Mouse (Mus musculus): Measurements from ENCODE around the gene Ccdc115.
"Not testable (repeated sequence)": the region's sequence is repeated elsewhere in the genome, so short reads cannot be mapped to it uniquely, and the experiment has no call there.

The Ccdc115 gene

DNA sequence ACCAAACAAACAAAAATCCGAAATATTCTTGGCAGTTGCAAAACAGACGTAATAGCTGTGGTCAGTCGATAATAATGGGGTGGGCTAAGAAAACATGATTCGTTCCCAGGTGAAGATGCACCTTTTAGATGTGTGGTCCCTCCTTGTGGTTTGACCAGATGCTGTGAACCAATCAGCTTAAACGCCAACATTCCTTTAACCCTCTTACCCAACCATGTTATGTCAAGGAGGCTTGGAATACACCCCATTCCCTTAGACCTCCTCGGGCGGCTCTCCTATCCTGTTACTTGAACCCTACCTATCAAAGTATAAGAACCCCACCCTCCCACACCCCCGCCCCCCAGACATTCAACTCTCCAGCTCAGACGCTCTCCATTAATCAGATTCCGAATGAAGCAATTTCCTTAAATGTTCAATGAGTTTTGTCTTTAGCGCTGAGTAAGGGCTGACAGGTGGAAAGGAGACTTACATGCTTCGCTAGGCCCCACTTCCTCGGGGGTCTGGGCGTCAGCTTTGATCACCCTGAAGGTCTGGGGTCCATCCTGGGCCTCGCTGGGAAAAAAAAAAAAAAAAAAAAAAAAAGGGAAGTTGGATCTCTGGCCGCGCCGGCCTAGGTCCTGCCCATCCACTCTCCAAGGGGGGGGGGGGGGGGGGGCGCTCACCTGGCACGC lies 956 bp downstream of the Ccdc115 start:
- no peak for DNase-seq (ENCODE audit: low read depth, low spot score)

GRCm38 (mm10) chr1:34437366-34437765 lies 2.1 kb downstream of the Ccdc115 start:
- DNase-seq (ENCODE audit: low read depth, low spot score), result not testable (repeated sequence)

DNA sequence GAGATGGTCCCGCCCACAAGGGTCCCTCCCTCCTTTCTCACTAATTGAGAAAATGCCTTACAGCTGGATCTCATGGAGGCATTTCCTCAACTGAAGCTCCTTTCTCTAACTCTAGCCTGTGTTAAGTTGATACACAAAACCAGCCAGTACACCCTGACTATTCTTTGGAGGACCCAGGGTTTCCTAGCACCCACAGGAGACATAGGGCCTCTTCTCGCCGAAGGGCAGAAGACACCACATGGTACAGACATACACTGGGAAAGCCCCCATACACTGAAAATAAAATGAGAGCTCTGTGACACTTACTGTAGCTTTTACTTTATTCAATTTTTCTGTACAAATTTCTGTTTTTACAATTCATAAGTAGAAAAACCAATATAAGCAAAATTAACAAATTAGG lies 3.1 kb downstream of the Ccdc115 start:
- no peak for DNase-seq (ENCODE audit: low read depth, low spot score)

- DNase-seq (ENCODE audit: low read depth, low spot score), result no peak
Observed at GRCm38 (mm10) chr1:34435371-34436120, 3.9 kb downstream of the Ccdc115 start.

GRCm38 (mm10) chr1:34434660-34435160 lies 4.8 kb downstream of the Ccdc115 start:
- peak; percentile 78 for DNase-seq (ENCODE audit: low read depth, low spot score)

DNA sequence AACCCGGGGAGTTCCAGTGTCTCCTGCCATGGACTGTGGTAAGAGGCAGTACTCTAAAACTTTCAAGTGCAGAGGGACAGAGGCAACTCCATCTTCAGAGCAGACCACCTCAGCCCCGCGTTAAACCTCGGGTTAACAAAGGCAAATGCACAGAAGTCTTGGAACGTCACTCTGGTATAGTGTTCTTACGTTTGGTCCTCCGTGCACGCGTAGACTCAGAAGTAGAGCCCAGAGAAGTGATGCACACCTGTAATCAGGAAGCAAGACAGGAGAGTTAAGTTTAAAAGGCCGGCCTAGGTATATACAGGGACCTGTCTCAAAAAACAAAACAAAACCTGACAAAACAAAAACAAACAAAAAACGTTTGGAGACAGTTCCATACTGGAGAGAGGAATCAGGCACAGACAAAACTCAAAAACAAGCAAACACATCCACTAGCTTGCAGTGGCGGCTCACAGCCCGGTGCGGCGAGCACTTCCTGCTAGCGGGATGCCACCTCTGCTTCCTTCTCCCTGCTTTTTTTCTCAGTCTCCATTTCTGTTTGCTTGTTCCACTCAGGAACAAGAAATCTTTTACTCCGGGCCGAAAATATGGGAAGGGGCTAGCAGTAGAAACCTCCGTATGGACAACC lies 5.5 kb downstream of the Ccdc115 start:
- no peak for DNase-seq (ENCODE audit: low read depth, low spot score)

DNA sequence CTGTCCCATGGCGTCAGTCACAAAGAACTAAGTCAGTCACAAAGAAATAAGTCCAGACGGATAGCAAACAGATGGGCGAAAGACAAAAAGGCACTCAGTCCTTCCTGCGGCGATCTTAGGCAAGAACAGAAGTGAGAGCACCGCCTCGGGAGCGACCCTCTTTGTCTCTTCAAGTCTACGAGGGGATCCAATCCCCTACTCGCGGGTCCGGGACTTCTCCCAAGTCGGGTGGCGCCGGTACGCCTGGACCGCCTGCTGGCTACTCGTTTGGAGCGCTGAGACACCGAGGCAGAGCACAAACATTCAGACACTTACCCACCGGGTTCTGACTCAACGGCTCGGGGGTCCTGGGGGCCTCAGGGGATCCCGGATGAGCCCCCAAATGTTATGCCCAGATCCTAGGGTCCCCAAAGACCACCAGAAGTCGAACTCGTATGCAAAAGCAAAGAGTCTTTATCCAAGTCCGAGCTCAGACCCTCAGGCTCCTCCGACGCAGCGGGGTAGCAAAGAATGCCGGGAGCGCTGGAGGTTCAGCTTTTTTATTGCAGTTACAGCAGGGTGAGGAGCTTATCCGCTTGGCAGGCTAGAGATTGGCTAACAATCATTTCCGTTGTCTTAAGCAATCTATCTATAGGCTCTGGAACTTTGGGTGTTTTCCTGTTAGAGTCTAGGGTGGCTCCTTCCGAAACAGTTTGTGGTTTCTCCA lies 6.5 kb downstream of the Ccdc115 start:
- DNase-seq (ENCODE audit: low read depth, low spot score), result peak; percentile 76

DNA sequence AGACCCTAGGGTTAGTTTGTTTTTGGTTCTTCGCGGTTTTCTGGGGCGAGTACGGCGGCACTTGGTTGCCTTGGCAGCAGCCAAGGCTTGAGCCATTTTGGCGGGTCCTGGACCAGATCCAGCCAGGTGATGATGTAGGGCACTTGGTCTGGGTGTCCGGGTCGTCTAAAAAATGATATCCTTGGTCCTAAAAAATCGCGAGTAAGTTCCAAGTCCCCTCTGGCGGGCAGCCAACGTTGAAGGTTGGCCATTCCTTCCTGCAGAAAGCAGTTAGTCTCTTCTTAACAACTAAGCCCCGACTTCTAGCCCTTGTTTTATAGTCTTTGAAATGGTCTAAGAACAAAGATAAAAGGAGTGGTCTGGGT lies 7.1 kb downstream of the Ccdc115 start:
- no peak for DNase-seq (ENCODE audit: low read depth, low spot score)

GRCm38 (mm10) chr1:34431431-34431830 lies 8.0 kb downstream of the Ccdc115 start:
- no peak for DNase-seq (ENCODE audit: low read depth, low spot score)

- DNase-seq (ENCODE audit: low read depth, low spot score), result no peak
Observed at GRCm38 (mm10) chr1:34430981-34431380, 8.5 kb downstream of the Ccdc115 start.

DNA sequence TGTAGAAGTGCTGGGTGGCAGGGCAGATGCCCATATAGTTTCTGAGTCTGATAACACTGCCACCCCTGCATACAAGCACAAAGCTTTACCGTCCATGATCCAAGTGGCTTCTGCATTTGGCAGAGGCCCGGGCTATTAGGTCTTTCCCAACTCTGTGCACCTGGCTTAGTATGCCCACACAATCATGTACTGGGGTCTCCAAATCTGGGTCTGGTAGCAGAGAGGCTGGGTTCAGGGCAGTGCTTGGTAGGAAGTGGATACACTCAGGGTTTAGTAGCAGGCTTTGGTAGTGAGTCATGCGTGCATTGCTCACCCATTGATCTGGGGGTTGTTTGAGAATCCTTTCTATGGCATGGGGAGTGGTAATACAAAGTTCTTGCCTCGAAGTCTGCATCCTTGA lies 10.2 kb downstream of the Ccdc115 start:
- no peak for DNase-seq (ENCODE audit: low read depth, low spot score)

DNA sequence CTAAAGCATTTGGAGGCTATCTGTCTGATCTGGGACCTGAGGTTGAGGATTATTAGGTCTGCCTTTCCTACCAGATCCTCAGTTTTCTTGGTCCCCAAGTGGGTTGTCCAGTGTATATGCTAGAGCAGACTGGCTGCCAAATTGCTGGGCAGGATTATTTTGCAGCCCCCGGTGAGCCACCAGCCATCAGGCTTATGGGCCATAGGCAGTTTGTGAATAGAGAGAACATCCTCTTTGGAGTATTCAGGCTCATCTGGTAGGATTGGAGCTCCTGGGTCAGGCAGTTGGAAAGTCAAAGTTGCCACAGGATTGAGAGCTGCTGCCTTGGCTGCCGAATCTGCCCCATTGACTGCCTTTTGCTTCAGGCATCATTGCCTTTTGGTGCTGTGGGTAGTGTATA lies 11.0 kb downstream of the Ccdc115 start:
- DNase-seq (ENCODE audit: low read depth, low spot score), result no peak

GRCm38 (mm10) chr1:34399182-34399953 lies 40.1 kb downstream of the Ccdc115 start:
- no peak for DNase-seq (ENCODE audit: low read depth, low spot score)

- DNase-seq (ENCODE audit: low read depth, low spot score), result no peak
Observed at GRCm38 (mm10) chr1:34396321-34396720, 43.2 kb downstream of the Ccdc115 start.

GRCm38 (mm10) chr1:34389234-34389891 lies 50.1 kb downstream of the Ccdc115 start:
- DNase-seq (ENCODE audit: low read depth, low spot score), result peak; percentile 21

GRCm38 (mm10) chr1:34388849-34389233 lies 50.6 kb downstream of the Ccdc115 start:
- peak; percentile 17 for DNase-seq (ENCODE audit: low read depth, low spot score)

DNA sequence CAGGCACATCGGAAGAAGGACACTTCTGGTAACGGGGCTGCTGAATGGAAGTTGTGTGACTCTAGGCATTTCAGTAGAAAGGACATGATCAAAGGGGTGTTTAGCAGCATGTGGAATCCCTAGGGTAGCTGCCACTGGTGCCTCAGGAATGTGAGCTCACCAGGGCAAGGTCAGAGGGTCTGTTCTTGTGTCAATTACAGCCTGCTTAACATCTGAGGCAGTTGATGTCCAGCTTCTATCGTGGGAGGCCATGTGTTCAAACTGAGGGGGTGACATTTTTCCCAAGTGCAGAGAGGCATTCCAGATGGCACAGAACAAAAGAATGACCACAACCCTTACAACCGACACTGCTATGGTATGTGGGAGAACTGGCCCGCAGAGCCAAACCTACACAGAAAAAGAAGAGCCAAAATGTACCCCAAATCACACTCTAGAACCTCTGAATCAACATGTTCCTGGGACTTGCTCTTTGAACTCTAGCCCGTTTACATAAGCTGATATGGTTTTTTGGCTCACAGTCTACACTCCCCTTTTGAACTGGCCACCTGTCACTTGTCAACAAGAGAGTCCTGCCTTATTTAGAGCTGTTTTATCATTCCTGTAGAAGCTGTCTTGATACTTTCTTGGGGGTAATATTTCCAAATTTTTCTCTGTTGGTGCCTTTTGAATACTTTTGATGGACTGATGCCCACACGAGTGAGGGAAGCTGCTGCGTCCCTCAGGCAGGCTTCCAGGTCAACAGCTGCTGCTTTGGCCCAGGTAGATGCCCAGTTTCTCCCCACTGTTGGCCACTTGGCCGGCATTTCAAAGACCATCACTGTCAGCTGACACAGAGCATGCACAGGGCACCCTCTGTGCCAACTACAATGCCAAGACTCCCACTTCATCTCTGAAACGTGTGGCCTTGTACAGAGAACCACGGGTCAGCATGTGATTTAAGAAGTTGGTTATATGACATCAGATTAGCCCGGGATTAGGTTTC lies 51.8 kb downstream of the Ccdc115 start:
- DNase-seq (ENCODE audit: low read depth, low spot score), result no peak
